Mouse (Mus musculus): ENCODE data around the gene Bcl2l12. TPM values are rescaled to one million over a fixed set of nuclear protein-coding genes. Genes with fewer than 3 reads are reported as not detected.

Gene Bcl2l12
- total and polyA plus RNA-seq, 2 experiments from 2014 or later = 22.0 to 25.5 TPM

- H3K4me2 ChIP-seq (ENCODE audit: low read depth, low read length) = no peak overlapping the region
- no peaks in the 10 kb centered on the region for H3K9me3 ChIP-seq (replicated peaks; ENCODE audit: control insufficient read depth, low read length)
- no peak overlapping the region for H3K4me3 ChIP-seq (ENCODE audit: low read depth, low read length)
- H3K9ac ChIP-seq (replicated peaks; ENCODE audit: low read depth, low read length) = no peak overlapping the region
- H3K36me3 ChIP-seq (replicated peaks; ENCODE audit: control insufficient read depth, insufficient read depth, low read length) = peaks cover 67% of the 10 kb centered on the region
- no peak overlapping the region for H3K27ac ChIP-seq (ENCODE audit: low read depth)
- ATAC-seq (ENCODE audit: insufficient read depth, low read depth) (no peak), DNase-seq (ENCODE audit: low spot score) (no peak)
- H3K4me1 ChIP-seq (ENCODE audit: control insufficient read depth, insufficient read depth) = no peaks in the 10 kb centered on the region
- WGBS = 90% methylated on average over 3 of the region's 3 CpGs
- no peaks in the 10 kb centered on the region for H3K27me3 ChIP-seq (ENCODE audit: control insufficient read depth, insufficient read depth, low read length)
- no peak for TF ChIP-seq CTCF (IDR thresholded peaks at IDR 0.05; ENCODE audit: low read depth)
- no peak for TF ChIP-seq EP300 (IDR thresholded peaks at IDR 0.05; ENCODE audit: low read depth)
These were observed 20.2 kb downstream of the Bcl2l12 start for GRCm38 (mm10) chr7:44978300-44978699.

DNA sequence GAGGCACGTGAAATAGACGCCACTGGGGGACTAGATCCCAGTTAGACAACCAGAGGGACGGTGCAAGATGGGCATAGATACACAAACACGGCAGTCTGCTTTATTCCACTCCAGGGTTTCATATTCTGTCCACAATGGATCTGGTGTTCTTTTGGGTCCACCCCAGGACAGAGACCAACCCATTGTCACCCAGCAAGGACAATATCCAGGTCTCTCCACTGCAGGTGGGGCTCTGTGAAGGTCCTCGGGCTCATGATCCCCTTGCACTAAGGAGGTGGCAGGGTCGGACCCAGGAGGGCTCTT lies 23.4 kb downstream of the Bcl2l12 start:
- 23% methylated on average over 6 of the region's 6 CpGs for WGBS
- Histone ChIP-seq H3K9me3 (replicated peaks; ENCODE audit: control insufficient read depth, low read length) (no peaks in the 10 kb centered on the region), H3K4me2 (ENCODE audit: low read depth, low read length) (no peak overlapping the region), H3K4me1 (ENCODE audit: control insufficient read depth, insufficient read depth) (no peaks in the 10 kb centered on the region), H3K9ac (replicated peaks; ENCODE audit: low read depth, low read length) (no peak overlapping the region), H3K36me3 (replicated peaks; ENCODE audit: control insufficient read depth, insufficient read depth, low read length) (peaks cover 44% of the 10 kb centered on the region), H3K4me3 (ENCODE audit: low read depth, low read length) (no peak overlapping the region), H3K27me3 (ENCODE audit: control insufficient read depth, insufficient read depth, low read length) (0 out of 2 replicates have a peak, but pooled peaks cover 3% of the 10 kb centered on the region), H3K27ac (ENCODE audit: low read depth) (no peak overlapping the region)
- TF ChIP-seq CTCF (IDR thresholded peaks at IDR 0.05; ENCODE audit: low read depth) = no peak
- no peak for TF ChIP-seq EP300 (IDR thresholded peaks at IDR 0.05; ENCODE audit: low read depth)
- DNase-seq (ENCODE audit: low spot score) (no peak), ATAC-seq (ENCODE audit: insufficient read depth, low read depth) (no peak)

DNA sequence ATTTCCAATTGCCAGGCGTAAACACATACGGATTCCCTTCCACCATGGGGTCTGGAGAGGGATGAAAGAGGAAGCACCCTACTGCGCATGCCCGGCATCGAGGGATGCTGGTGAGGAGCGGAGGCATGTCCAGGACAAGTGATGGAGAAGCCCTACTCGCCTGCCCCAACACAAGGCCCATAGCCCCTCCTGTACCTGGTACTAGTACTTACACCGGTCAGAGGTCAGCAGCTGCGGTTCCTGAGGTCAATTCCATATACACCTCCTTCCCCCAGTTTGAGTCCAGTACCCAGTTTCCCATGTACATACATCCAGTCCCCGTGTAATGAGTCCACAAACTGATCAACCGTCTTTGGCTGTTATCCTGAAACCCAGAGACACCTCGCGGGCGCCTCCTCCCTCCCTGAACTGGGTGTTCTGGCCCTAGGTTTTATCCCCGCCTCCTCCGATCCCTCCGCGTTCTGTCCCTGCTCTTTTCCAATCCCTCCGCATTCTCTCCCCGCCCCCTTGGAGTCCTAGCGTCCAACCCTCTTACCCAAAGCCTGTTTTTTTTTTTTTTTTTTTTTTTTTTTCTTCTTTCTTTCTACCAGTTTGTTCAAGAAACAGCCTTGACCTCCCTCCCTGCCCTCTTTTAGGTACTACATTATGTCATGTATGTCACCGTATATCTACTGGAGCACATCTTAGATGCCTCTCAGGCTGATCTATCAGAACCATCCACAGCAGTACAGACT lies 24.0 kb downstream of the Bcl2l12 start, which contains the start of gene Cpt1c:
TSS of gene Cpt1c (minus strand) at position 469 of the 734 bp plus-strand sequence.
- 4% methylated on average over 22 of the region's 22 CpGs for WGBS
- peak within 1 kb of the TSS; percentile 24 for H3K27ac ChIP-seq (ENCODE audit: low read depth)
- peaks cover 39% of the 10 kb centered on the region for H3K36me3 ChIP-seq (replicated peaks; ENCODE audit: control insufficient read depth, insufficient read depth, low read length)
- H3K4me1 ChIP-seq (ENCODE audit: control insufficient read depth, insufficient read depth) = no peaks in the 10 kb centered on the region
- no peak for ATAC-seq (ENCODE audit: insufficient read depth, low read depth)
- TF ChIP-seq CTCF (IDR thresholded peaks at IDR 0.05; ENCODE audit: low read depth) = no peak
- no peak for TF ChIP-seq EP300 (IDR thresholded peaks at IDR 0.05; ENCODE audit: low read depth)
- peak within 1 kb of the TSS; percentile 54 for H3K4me2 ChIP-seq (ENCODE audit: low read depth, low read length)
- DNase-seq (ENCODE audit: low spot score) = peak; percentile 62
- no peaks in the 10 kb centered on the region for H3K9me3 ChIP-seq (replicated peaks; ENCODE audit: control insufficient read depth, low read length)
- peak within 1 kb of the TSS; percentile 45 for H3K4me3 ChIP-seq (ENCODE audit: low read depth, low read length)
- 0 out of 2 replicates have a peak, but pooled peaks cover 3% of the 10 kb centered on the region for H3K27me3 ChIP-seq (ENCODE audit: control insufficient read depth, insufficient read depth, low read length)
- 0 out of 2 replicates have a peak within 1 kb of the TSS, but pooled peaks have one; percentile 3 for H3K9ac ChIP-seq (replicated peaks; ENCODE audit: low read depth, low read length)

DNA sequence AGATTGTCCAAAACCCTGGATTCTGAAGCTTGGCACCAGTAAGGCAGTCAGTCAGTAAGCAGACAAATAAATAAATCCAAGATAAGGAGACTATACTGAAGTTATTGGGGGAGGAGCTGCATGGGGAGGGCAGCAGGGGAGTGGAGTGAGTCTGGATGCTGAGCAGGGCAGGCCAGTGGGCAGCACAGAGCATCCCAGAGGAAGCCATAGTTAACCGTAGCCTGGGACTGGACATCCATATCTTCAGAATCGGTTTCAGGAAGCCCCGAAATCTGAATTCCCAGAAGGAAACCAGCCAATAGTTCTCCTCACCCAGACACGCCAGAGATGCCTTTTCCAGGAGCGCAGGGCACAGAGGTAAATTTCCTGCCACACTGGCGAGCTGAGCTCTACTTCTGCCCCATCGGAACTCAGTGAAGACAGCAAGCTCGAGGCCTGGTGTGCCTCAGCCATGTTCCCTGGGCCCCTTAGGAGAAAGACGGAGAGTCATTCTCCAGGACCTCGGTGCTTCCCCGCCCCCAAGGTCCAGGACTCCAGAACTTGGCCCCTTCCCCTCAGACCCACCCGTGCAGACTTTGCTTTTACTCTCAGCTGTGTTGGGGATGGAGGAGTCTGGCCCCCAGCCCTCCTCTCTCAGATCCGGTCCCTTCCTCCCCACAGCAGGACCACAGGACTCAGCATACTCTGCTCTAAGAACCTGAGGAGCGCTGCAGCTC lies 24.9 kb downstream of the Bcl2l12 start:
- DNase-seq (ENCODE audit: low spot score) = no peak
- TF ChIP-seq EP300 (IDR thresholded peaks at IDR 0.05; ENCODE audit: low read depth) (no peak), CTCF (IDR thresholded peaks at IDR 0.05; ENCODE audit: low read depth) (no peak)
- no peak for ATAC-seq (ENCODE audit: insufficient read depth, low read depth)
- Histone ChIP-seq H3K27ac (ENCODE audit: low read depth) (no peak overlapping the region), H3K4me3 (ENCODE audit: low read depth, low read length) (peak overlapping the region; percentile 45), H3K9ac (replicated peaks; ENCODE audit: low read depth, low read length) (0 out of 2 replicates have a peak overlapping the region, but pooled peaks have one; percentile 3), H3K4me1 (ENCODE audit: control insufficient read depth, insufficient read depth) (no peaks in the 10 kb centered on the region), H3K9me3 (replicated peaks; ENCODE audit: control insufficient read depth, low read length) (no peaks in the 10 kb centered on the region), H3K36me3 (replicated peaks; ENCODE audit: control insufficient read depth, insufficient read depth, low read length) (peaks cover 29% of the 10 kb centered on the region), H3K27me3 (ENCODE audit: control insufficient read depth, insufficient read depth, low read length) (0 out of 2 replicates have a peak, but pooled peaks cover 3% of the 10 kb centered on the region), H3K4me2 (ENCODE audit: low read depth, low read length) (peak overlapping the region; percentile 54)
- WGBS = 40% methylated on average over 14 of the region's 14 CpGs

GRCm38 (mm10) chr7:44971142-44971541 lies 27.4 kb downstream of the Bcl2l12 start:
- Histone ChIP-seq H3K36me3 (replicated peaks; ENCODE audit: control insufficient read depth, insufficient read depth, low read length) (peaks cover 5% of the 10 kb centered on the region), H3K4me3 (ENCODE audit: low read depth, low read length) (no peak overlapping the region), H3K9me3 (replicated peaks; ENCODE audit: control insufficient read depth, low read length) (no peaks in the 10 kb centered on the region), H3K9ac (replicated peaks; ENCODE audit: low read depth, low read length) (no peak overlapping the region), H3K27me3 (ENCODE audit: control insufficient read depth, insufficient read depth, low read length) (0 out of 2 replicates have a peak, but pooled peaks cover 3% of the 10 kb centered on the region), H3K4me1 (ENCODE audit: control insufficient read depth, insufficient read depth) (no peaks in the 10 kb centered on the region), H3K4me2 (ENCODE audit: low read depth, low read length) (peak overlapping the region; percentile 80; the same call in 1 of the 2 replicates), H3K27ac (ENCODE audit: low read depth) (no peak overlapping the region)
- WGBS = 78% methylated on average over 7 of the region's 7 CpGs
- TF ChIP-seq EP300 (IDR thresholded peaks at IDR 0.05; ENCODE audit: low read depth) (no peak), CTCF (IDR thresholded peaks at IDR 0.05; ENCODE audit: low read depth) (no peak)
- no peak for DNase-seq (ENCODE audit: low spot score)
- no peak for ATAC-seq (ENCODE audit: insufficient read depth, low read depth)

All from heart, postnatal 0 days (tissue).